Mouse (Mus musculus) liver, postnatal 0 days (tissue): ENCODE measurements around the gene Cdc26. TPM values are rescaled to one million over a fixed set of nuclear protein-coding genes. Genes with fewer than 3 reads are reported as not detected.

Experiments
- ATAC-seq: fragments of 200-750 bp; cut with Nextera tagmentation; 2 replicates; pipeline ENCODE4 v1.8.0; 2017; ENCODE audit warnings: mild to moderate bottlenecking, moderate library complexity
- DNase-seq: peaks from one replicate; pipeline ENCODE4 v3.0.0-alpha.2; 2016
- H3K27ac ChIP-seq: fragments of 300-500 bp; sonication (generic); 2 replicates; pipeline ENCODE4 v1.5.1; 2014; ENCODE audit warnings: antibody characterized with exemption, moderate library complexity, mild to moderate bottlenecking, low read depth
- H3K27me3 ChIP-seq: fragments of 300-500 bp; sonication (generic); 2 replicates; pipeline ENCODE4 v1.6.1; 2014; ENCODE audit warnings: low read length, control low read depth, mixed read lengths; ENCODE audit not compliant: insufficient read depth
- H3K36me3 ChIP-seq: fragments of 300-500 bp; sonication (generic); replicated peaks from 2 replicates; pipeline ENCODE4 v1.6.1; 2014; ENCODE audit warnings: mild to moderate bottlenecking, control low read depth, low read length, moderate library complexity, mixed read lengths; ENCODE audit not compliant: insufficient read depth
- H3K4me1 ChIP-seq: fragments of 300-500 bp; sonication (generic); 2 replicates; pipeline ENCODE4 v1.6.1; 2014; ENCODE audit warnings: antibody characterized with exemption, mild to moderate bottlenecking, control low read depth; ENCODE audit not compliant: insufficient read depth
- H3K4me2 ChIP-seq: fragments of 300-500 bp; sonication (generic); 2 replicates; pipeline ENCODE4 v1.6.1; 2014; ENCODE audit warnings: low read depth, mild to moderate bottlenecking, low read length, moderate library complexity, mixed read lengths
- H3K4me3 ChIP-seq: fragments of 300-500 bp; sonication (generic); 2 replicates; pipeline ENCODE4 v1.5.1; 2014; ENCODE audit warnings: low read depth, low read length
- H3K9ac ChIP-seq: fragments of 300-500 bp; sonication (generic); replicated peaks from 2 replicates; pipeline ENCODE4 v1.6.1; 2014; ENCODE audit warnings: mild to moderate bottlenecking, moderate library complexity
- H3K9me3 ChIP-seq: fragments of 300-500 bp; sonication (generic); 2 replicates; pipeline ENCODE4 v1.6.1; 2016; ENCODE audit warnings: mild to moderate bottlenecking, control low read depth, low read length, mixed read lengths
- CTCF ChIP-seq: sonication (generic); IDR thresholded peaks from 2 replicates; pipeline ENCODE4 v1.5.1; 2016; ENCODE audit warnings: antibody characterized with exemption, low read depth
- EP300 ChIP-seq: IDR thresholded peaks from 2 replicates; pipeline ENCODE4 v1.6.1; 2016; ENCODE audit warnings: antibody characterized with exemption, low read depth, mild to moderate bottlenecking
- WGBS: fragments of 180-500 bp; shearing (Covaris S2); extraction: QIAGEN DNeasy Blood & Tissue Kit; methylation state at CpG from one replicate; pipeline ENCODE4 v1.1.7; 2014; ENCODE audit not compliant: insufficient replicate concordance; 5-methylcytosine and 5-hydroxymethylcytosine counted together
- polyA plus RNA-seq: library from polyadenylated mRNA; unstranded; fragments of >200 nt; fragmentation: Nextera tagmentation; extraction: Ambion mirVana; gene quantifications from 2 replicates; pipeline ENCODE4 v1.2.1, GENCODE M21; 2015

Gene Cdc26
- polyA plus RNA-seq, 1 experiment from 2014 or later: 45.5 TPM

- Histone ChIP-seq H3K4me1 (no peaks in the 10 kb centered on the region), H3K4me2 (no peak overlapping the region), H3K27ac (no peak overlapping the region), H3K9ac (no peak overlapping the region), H3K4me3 (no peak overlapping the region), H3K27me3 (no peaks in the 10 kb centered on the region), H3K36me3 (peaks cover 60% of the 10 kb centered on the region), H3K9me3 (no peaks in the 10 kb centered on the region)
- no peak for DNase-seq
- ATAC-seq: no peak
- 84% methylated on average over 5 of the region's 5 CpGs for WGBS
- TF ChIP-seq EP300 (no peak), CTCF (no peak)
Observed at GRCm38 (mm10) chr4:62338536-62338935, 69.9 kb downstream of the Cdc26 start.

Other genes with a start within 250 kb of the Cdc26 start
- 0.25 and 0.31 TPM in 2 replicates for gene Zfp37, start 177.6 kb downstream of the Cdc26 start, polyA plus RNA-seq
- 8.9 and 9.2 TPM in 2 replicates for gene Slc31a2, start 146.1 kb downstream of the Cdc26 start, polyA plus RNA-seq
- 11.7 and 13.3 TPM in 2 replicates for gene Fkbp15, start 48.1 kb downstream of the Cdc26 start, polyA plus RNA-seq
- 50.9 and 54.3 TPM in 2 replicates for gene Slc31a1, start 47.9 kb downstream of the Cdc26 start, polyA plus RNA-seq
- gene Prpf4, start 155 bp upstream of the Cdc26 start, polyA plus RNA-seq: 5.5 and 6.2 TPM in 2 replicates
- gene Rnf183, start 26.6 kb upstream of the Cdc26 start, polyA plus RNA-seq: not detected in 2 replicates
- gene Wdr31, start 62.3 kb upstream of the Cdc26 start, polyA plus RNA-seq: 0.34 and 1.00 TPM in 2 replicates
- gene Bspry, start 71.4 kb upstream of the Cdc26 start, polyA plus RNA-seq: 0.18 and 0.26 TPM in 2 replicates
- 19.7 and 20.3 TPM in 2 replicates for gene Hdhd3, start 94.8 kb upstream of the Cdc26 start, polyA plus RNA-seq
- gene Alad, start 111.3 kb upstream of the Cdc26 start, polyA plus RNA-seq: 295 and 303 TPM in 2 replicates
- gene Pole3, start 116.4 kb upstream of the Cdc26 start, polyA plus RNA-seq: 26.4 and 29.2 TPM in 2 replicates
- not detected in 2 replicates for gene 4933430I17Rik, start 116.7 kb upstream of the Cdc26 start, polyA plus RNA-seq
- gene Rgs3, start 151.2 kb upstream of the Cdc26 start, polyA plus RNA-seq: 6.6 and 6.7 TPM in 2 replicates